Mouse (Mus musculus): ENCODE results near the gene Arid1b.

DNA sequence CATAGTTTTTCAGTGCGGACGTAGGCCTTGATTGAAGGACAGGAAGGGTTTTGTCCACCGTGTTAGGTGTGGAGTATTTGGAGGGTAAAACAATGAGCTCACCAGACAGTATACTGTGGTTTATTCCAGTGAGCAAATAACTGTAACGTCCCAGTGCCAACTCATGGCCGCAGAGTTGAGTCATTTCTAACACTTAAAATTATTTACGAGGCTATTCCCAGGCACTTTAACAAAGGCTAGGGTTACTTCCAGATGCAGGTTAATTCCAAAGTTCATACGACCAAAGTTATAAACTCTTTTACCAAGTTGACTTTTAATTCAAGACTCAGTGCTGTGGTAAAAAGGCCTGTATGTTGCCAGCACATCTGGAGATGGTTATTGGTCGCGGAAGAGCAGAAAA lies 240.9 kb downstream of the Arid1b start:
- TF ChIP-seq GATA1 (IDR thresholded peaks at IDR 0.05; ENCODE audit: borderline replicate concordance, low read length) (no peak), CTCF (IDR thresholded peaks at IDR 0.05; ENCODE audit: low read depth, low read length) (no peak), GATA2 (IDR thresholded peaks at IDR 0.05; ENCODE audit: borderline replicate concordance, low read depth, low read length) (no peak), TAL1 (conservative IDR thresholded peaks at IDR 0.05; ENCODE audit: low read depth, low read length) (no peak), POLR2AphosphoS5 (IDR thresholded peaks at IDR 0.05; ENCODE audit: insufficient replicate concordance, low read depth, low read length) (no peak)
